Mouse (Mus musculus) layer of hippocampus, postnatal 25 days (tissue): ENCODE data around the gene Brdt. TPM values are rescaled to one million over a fixed set of nuclear protein-coding genes. Genes with fewer than 3 reads are reported as not detected.
A peak's percentile ranks its signal among the peaks of the same experiment; 100 is the strongest.
"Not testable (repeated sequence)": the region's sequence is repeated elsewhere in the genome, so short reads cannot be mapped to it uniquely, and the experiment has no call there.

Experiments
- DNase-seq, 2 experiments: peaks; one replicate each; pipeline ENCODE4 v3.0.0; 2022; ENCODE audit warnings: mixed read lengths in 2 of 2, low spot score in 1 of 2; ENCODE audit errors: extremely low spot score in 1 of 2
- total RNA-seq, 2 experiments: library from RNA; stranded (reverse); gene quantifications; 2 replicates each; pipeline ENCODE4 v1.2.3; 2021

Brdt gene
- total RNA-seq, 2 experiments from 2014 or later, result 13.8 to 15.9 TPM

DNA sequence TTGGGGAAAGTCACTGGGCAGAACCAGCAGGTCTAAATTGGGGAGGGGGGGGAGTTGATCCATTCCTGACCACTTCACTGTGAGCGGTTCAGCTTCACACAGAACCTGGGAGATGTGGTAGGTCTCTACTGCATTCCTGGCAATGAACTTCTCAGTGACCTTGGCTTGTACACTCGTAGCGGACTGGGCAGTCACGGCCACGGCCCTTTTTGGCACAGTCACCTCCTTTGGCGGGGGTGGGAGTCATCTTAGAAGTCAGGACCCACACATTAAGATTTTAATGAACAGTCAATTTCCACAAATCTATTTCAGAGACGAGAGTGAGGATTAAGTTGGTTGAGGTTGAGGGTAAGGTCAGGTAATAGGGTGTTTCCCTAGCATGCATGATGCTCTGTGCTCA is 13.8 kb upstream of the Brdt start:
- DNase-seq, result no peak

DNA sequence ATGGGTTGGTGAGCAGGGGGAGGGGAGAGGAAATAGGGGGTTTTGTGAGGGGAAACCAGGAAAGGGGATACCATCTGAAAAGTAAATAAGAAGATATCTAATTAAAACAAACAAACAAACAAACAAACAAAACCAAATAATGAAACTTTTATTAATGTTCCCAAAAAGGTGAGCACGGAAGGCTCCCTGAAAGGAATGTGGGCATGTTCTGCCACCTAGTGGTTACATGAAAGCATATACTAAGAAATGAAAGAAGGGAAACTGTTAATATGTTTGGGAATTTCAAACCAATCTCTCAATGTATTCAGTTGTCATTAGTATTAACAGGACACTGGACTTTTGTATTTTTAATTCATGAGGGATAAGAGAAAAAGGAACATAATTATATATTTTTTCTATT is 10.3 kb upstream of the Brdt start:
- DNase-seq, result peak in 1 of 2 experiments; percentile 33

DNA sequence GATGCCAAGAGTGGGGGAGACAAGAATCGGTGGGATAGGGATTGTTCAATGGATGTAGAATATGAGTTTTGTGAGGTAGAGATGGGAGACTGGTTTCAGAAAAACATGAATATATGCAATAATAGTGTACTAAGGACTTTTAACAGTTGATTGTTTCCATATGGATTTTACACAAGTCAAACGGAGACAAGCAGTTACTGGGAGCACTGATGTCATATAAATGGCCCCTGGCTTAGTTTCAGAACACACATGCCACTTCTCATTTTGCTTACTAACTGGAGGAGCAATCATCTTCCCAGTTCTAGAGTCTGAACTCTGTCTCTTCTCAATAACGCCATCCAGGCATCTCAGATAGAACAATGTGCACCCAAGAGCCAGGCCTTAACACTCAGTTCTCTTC is 9.4 kb downstream of the Brdt start:
- no peak for DNase-seq

DNA sequence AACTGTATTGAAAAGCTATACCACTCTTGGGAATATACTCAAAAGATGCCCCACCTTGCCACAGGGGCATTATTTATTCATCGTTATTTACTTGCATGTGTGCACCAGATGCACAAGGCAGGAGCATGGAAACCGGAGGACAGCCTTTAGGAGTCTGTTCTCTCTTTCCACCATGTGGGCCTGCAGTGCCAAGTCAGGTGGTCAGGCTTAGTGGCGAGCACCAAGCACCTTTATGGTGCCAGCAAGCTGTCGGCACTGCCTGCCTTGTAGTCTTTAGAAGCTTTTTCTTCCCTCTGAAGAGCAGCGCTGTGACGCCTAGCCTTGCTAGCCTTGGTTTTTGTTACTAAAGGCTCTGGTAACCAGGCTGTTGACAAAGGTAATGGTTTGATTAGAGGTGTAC is 11.9 kb downstream of the Brdt start:
- no peak for DNase-seq

DNA sequence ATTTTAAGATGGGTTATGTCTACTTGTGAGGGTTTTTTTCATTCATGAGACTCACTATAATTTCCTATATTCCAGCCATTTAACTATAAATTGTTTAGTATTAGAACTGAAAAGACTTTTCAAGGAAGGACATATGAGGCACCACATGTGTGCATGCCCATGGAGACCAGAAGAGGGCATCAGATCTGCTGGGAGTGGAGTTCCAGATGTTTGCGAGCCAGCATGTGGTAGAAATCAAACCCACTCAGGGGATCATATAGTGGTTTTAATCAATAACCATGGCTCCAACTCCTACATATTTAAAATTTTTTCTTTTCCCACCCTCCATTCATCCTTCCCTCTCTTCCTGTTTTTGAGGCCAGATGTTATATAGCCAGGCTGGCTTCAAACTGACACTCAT is 15.3 kb downstream of the Brdt start:
- no peak for DNase-seq

DNA sequence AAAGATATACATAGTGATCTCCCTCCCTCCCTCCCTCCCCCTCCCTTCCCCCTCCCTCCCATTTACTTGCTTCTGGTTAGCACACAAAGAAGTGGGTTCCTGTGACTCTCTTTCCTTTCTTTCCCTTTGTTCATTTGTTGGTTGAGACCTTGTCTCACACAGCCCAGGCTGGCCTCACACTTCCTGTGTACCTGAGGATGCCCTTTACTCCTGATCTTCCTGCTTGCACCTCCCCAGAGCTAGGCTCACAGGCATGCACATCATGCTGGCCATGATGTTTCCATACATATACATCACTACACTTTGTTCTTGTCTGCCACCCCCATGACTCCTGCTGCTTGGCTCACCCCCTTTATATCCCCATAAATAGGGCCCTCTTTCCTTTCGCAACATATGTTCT is 21.6 kb downstream of the Brdt start:
- DNase-seq, result no peak

DNA sequence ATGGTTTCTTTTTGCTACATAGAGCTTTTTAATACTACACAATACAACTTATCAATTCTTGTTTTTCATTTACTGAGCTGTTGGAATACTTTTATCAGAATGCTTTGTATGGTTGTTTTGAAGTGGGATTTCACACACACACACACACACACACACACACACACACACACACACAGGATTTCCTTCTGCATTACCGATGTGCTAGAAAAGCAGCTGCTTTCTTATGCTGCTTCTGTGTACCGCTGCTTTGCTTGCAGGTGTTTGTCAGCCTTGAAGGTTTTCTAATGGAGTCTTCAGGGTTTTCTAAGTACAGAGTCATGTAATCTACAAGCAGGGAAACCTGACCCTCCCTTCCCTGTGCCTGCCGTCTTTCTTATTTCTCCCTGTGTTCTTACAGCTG is 23.0 kb downstream of the Brdt start:
- no peak for DNase-seq

DNA sequence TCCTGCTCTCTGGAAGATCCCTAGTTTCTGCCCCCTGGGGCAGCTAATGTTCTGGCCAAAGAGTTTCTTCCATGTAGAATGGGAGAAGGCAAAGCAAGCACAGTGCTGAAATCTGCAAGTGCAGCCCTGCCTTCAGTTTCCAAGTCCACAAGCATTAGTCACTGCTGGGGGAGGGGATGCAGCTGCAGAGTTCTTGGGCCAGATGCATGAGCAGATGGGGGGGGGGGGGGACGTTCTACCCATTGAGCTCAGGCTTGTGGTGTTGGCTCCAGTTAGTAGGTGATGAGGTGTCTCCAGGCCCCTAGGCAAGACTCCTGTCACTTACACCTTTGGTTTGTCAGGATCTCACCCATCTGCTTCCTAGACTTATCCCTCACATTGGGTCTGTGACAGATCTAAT is 24.8 kb downstream of the Brdt start:
- no peak for DNase-seq

DNA sequence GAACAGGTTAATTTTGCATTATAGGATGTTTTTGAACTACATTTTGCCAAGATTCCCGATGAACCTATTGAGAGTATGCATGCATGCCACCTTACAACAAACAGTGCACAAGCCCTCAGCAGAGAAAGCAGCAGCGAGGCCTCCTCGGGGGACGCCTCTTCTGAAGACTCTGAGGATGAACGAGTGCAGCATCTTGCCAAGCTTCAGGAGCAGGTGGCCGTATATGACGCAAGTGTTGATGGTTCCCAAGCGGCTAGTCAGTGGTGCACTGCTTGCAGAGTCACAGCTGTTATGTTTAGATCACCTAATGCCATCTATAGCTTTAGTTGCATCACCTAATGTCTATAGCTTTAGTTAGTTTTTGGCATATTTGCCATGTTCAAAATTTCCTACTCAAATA is 26.8 kb downstream of the Brdt start:
- DNase-seq, result no peak

DNA sequence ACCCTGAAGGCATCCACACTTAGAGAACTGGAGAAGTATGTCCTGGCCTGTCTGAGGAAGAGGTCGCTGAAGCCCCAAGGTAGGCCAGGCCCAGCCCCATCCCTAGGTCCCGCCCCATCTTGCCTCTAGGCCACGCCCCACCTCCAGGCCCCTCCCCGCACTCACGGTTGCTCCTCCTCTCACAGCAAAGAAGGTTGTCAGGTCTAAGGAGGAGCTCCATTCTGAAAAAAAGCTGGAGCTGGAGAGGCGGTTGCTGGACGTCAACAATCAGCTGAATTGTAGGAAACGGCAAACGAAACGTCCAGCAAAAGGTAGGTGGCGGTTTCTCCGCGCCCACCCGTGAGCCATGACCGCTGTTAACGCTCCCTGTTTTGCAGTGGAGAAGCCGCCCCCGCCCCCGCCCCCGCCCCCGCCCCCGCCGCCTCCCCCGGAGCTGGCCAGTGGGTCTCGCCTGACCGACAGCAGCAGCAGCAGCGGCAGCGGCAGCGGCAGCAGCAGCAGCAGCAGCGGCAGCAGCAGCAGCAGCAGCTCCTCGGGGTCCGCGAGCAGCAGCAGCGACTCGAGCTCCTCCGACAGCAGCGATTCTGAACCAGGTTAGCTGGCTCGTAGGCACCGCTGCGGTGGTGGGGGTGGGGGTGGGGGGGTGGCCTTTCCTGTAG is 28.6 kb downstream of the Brdt start:
- peak; percentile 72 to 76 for DNase-seq

DNA sequence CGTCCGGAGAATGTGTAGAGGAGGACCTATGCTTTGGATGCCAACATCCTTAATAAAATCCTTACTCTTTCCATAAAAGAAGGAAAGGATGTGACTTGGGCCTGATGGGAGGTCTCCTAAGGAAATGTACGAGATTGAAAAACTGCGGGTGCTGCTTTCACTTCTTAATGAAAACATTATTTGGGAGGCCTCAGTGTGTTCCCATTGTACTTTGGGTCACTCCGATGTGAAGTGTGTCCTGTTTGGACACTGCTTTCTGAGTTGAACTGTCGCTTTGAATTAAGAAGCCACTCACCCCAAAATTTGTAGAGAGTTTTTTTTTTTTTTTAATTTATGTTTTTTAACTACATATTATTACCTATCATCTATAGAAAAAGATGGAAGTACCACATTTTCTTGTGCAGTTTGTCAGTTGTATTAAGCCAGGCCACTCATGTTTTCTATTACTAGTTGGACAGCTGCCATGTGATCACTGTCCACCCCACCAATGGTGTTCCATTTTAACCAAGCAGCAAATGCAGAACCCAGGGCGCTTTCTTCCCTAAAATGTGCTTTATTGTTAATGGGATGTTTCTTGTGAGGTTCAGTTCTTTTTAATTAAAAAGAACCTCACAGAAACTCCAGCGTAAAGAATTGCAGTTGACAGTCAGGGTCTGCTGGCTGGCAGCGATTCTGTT is 29.2 kb downstream of the Brdt start:
- DNase-seq, result no peak

DNA sequence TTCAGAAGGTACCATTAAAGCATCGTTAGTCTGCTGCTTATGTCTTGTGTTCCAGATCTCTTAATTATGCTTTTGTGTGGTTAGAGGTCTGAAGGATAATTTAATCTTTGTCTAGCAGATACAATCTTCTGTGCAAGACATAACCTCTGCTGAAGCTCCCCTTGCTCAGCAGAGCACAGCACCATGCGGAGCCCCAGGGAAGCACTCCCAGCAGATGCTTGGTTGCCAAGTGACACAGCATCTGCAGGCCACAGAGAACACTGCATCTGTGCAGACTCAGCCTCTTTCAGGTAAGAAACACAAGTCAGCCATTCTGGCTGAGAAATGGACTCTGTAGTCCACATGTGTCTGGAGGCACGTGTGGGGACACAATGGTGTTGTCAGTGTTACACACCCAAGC is 39.1 kb downstream of the Brdt start:
- DNase-seq, result no peak

DNA sequence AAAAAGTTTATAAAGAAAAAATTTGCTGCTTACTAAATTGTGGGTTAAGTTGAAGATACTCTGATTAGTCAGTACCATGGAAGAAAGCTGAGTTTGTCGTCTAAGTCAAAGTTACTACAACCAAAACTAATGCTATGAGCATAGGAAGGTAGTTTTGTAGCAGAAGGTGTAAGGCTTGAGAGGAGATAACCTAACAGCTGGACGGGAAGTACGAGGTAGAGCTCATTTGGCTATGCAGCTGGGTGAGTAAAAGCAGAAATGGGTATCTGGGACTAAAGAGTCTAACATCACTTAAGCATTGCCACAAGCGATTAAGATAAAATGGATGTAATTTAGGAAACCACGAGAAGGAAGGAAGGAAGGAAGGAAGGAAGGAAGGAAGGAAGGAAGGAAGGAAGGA is 40.4 kb downstream of the Brdt start:
- no peak for DNase-seq

DNA sequence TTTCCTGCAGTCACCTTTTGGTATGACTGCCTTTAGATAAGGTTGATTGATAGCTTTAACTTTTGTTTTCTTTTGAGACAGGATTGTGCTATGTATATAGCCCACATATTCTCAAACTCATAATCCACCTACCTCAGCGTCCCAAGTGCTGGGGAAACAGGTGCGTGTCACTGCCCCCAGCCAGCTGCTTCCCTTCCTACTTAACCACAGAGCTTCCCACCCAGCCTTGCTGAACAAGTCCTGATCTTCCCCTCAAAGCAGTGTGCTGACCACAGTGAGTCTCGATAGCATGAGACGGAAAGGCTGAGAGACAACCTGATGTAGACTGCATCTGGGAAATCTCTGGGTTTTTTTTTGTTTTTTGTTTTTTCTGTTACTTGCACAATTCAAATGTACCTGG is 42.3 kb downstream of the Brdt start:
- no peak for DNase-seq

DNA sequence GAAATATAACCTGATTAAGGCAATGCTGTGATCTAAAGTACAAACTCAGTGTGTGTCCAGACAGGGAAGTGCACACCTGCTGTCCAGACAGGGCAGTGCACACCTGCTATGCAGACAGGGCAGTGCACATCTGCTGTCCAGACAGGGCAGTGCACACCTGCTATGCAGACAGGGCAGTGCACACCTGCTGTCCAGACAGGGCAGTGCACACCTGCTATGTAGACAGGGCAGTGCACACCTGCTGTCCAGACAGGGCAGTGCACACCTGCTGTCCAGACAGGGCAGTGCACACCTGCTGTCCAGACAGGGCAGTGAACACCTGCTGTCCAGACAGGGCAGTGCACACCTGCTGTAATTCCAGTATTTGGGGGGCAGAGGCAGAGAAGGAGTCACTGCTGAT is 55.5 kb downstream of the Brdt start:
- not testable (repeated sequence) for DNase-seq

DNA sequence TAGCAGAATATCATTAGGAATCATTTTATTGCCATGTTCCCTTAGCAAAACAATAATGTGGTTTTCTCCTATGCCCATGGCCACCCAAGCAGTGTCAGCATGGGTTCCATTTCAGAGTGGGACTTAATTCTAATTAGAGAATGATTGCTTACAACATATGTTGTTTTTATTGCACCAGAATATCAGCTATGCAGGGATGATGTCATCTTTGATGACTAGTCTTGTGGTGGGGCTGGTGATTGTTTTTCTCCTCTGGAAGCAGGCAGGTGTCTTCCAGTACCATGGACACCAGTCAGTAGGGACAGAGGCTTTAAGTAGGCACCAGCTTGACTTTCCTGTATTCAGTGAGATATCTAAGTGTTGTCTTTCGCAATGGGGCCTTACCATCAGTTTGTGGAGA is 56.8 kb downstream of the Brdt start:
- no peak for DNase-seq

DNA sequence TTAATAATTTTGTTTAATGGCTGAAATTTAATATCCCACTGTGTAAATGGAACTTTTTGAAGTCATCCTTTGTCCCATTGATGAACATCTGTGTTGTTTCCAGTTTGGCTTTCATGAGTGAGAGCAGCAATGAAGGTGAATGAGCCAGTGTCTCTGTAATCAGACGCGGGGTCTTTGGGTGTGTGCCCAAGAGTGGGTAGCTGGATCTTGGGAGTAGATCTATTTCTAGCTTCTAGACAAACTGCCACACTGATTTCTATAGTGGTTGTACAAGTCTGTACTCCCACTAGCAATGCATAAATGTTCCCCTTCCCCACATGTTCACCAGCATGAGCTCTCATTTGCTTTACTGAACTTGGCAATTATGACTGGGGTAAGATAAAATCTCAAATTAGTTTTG is 58.4 kb downstream of the Brdt start:
- DNase-seq, result no peak

DNA sequence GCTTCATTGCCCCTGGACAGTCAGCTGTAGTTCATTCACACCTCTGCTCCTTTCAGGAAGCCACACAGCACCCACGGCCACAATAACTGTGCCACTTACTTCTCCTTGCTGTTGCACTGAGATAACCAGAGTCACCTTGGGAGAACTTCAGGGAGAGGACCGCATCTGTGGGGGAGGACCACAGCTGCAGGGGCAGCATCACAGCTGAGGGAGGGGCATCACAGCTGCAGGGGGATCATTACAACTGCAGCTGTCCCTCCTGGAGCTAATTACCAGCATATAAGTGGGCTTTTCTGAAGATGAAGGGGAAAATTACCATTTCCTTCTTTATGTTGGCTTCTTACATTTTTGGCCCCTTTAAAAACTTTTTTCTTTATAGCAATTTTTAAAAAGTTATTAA is 63.5 kb downstream of the Brdt start:
- no peak for DNase-seq

DNA sequence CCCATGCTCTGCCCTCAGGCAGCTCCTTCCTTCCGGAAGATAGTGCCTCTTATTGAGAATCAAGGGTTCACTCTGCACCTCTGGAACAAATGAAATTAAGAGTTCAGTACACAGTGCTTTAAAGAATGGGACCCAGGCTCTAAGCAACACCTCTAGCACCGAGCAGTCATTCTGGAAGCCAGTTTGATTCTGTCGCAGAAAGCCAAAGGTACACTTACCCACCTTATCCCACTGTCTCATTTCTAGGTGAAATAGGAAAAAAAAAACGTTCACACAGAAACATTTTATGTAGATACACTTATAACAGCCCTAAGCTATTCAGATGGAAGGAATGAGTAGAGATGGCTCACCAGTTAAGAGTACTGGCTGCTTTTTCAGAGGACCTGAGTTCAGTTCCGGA is 71.5 kb downstream of the Brdt start, which contains the start of gene Ephx4:
Gene Ephx4 (plus strand): TSS at position 301 of the 400 bp plus-strand sequence.
- DNase-seq, result no peak

DNA sequence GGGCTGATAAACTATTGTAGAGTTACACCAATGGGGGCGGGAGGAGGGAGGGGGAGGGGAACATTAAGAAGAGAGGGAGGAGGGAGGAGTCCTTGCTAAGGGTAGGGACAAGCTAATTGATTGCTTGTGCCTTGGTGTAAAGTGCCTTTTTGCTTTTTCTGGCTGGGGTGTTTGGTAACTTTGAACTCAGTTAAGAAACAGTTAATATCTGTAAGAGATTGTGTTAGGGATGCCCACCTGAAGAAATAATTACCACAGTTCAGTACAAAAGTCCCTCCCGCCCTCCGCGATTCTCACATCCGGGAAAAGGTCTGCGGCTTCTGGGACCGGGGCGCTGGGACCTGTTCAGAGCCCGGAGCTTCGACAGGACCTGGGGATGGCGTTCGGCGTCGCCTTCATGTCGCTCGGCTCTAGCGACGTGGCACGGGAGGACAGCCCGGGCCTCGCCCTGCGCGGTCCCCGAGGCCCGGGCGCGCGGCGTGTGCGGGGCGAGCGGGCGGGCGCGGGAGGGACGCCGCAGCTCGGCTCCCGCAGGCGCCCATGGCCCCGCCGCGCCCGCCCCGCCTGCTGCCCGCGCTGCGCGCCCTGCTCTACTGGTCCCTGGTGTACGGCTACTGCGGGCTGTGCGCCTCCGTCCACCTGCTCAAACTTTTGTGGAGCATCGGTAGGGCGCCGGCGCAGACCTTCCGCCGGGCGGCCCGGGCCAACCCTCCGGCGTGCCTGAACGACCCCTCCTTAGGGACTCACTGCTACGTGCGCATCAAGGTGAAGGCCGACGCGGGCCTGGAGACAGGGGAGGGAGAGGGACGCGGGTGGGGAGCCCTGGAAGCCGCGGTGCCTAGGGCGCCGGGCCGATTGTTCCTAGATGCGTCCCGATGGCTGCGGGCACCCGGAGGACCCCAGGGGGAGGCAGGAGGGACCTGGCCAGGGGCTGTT is 72.3 kb downstream of the Brdt start:
- peak; percentile 25 to 51 for DNase-seq

DNA sequence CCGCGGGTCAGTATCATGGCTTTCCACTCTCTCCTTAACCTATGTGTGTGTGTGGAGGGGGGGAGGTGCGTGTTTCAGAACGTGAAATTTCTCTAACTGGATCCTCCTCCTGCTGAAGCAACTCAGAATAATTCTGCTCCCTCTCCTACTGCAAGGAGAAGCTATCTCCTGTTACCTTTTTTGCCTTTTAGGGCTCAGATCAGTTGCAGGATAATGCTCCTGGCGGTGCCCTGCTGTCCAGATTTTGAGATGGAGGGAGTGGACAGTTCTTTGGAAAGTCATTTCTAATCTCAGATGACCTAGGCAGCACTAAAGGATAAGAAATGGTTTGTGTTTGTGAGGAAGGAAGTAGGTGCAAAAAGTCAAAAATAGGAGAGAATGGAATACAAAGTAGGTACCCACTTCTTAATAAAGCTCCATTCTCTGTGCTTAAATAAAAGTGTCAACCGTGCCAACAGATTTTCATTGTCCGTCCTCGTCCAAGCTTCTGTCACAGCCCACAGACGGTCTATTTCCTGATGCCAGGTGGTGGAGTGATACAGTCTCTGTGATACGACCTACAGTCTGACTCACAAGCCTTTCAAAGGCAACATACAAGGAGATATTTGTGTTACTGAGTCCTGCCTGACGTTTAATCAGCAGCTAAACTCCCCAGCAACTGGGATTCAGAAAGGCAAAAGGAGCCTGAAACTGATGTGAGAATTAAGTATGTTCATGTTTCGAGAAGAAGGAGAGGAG is 73.2 kb downstream of the Brdt start:
- DNase-seq, result no peak
